Mouse (Mus musculus) cerebellum, postnatal 4 days (tissue): ENCODE results near the gene Nxpe5.
"Not testable (repeated sequence)": the region's sequence is repeated elsewhere in the genome, so short reads cannot be mapped to it uniquely, and the experiment has no call there.

Experiments used
- DNase-seq, 2 experiments: peaks; one replicate each; pipeline ENCODE4 v3.0.0; 2022; ENCODE audit warnings: low spot score in 2 of 2, mixed read lengths in 1 of 2

The Nxpe5 gene

DNA sequence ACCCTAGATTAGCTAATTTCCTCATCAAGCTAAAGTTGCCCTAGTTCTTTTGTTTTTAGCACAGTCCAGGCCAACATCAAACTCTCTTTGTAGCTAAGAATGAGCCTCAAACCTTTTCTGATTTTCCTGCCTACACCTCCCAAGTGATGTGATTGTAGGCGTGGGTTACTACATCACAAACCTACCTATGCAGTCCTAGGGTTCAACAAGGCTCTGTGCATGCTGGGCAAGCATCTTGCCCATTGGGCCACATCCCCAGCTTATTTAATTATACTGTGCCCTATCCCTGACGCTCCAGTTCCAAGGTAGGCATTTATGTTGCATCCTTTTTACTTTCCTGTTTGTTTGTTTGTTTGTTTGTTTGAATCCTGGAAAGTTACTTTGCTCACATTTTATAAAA, at the start of gene Nxpe5:
Gene Nxpe5, plus strand, starts transcription at position 199 of the 400 bp plus-strand sequence.
- DNase-seq: no peak

DNA sequence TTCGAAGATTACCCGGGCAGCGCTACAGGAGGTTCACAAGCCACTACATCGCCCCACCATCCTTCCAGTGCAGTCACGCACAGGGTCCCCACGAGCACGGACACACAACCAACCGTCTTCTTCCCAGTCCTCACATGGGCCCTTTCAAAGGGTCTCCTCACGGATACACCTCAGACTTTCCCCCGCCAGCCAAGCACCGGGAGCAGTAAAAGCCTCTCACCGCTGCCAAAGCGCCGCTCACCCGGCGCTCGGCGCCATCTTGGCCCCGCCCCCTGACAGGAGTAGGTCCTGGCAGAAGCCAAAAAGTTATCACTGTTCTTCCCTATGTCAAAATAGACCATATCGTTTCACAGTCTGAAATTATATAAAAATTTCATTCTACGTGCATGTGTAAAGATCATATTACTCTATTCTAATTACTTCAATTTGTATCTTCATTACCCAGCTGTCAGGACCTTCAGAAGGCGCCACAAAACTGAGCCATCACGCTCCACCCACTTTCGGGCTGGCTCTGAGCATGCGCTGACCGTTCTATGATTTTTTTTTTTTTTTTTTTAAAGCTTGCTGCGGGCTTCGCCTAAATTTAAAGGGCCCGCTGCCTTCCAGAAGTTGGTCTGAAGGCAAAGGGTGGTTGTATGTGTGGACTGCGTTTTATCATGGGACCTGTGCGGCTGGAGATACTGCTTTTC, 38.6 kb upstream of the Nxpe5 start, which contains the start of the genes Taf6 and Cnpy4:
Gene Taf6, minus strand, starts transcription at position 502 of the 689 bp plus-strand sequence.
Gene Cnpy4, plus strand, starts transcription at position 536 of the 689 bp plus-strand sequence.
- DNase-seq: peak; percentile 45 to 78

DNA sequence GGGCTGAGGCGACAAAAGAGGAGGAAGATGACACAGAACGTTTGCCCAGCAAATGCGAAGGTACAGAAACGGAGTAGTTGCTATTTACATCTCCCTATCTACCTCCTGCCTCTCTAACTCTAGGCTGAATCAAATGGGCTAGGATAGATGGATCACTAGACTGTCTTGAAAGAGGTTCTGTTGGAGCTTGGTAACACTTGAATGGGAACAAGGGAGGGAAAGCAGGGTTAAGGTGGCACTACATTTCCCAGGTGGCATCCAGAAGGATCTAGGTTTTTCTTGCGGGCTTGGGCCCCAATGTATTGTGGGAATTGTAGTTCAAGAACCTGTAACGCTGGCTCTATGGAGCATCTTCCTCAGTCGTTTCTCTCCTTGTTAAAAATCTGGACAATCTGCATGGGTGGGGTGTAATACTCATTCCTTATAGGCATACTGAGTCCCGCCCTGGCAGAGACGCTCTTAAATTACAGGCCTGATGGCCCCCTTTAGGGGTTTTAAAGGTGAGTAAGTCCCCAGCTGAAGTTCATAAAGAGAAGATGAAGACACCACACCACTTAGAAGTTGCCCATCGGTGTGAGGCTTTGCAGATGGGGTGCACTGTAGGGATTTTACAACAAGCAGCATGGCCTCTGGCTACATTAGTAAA, 37.9 kb upstream of the Nxpe5 start:
- DNase-seq: peak in 1 of 2 experiments; percentile 54

DNA sequence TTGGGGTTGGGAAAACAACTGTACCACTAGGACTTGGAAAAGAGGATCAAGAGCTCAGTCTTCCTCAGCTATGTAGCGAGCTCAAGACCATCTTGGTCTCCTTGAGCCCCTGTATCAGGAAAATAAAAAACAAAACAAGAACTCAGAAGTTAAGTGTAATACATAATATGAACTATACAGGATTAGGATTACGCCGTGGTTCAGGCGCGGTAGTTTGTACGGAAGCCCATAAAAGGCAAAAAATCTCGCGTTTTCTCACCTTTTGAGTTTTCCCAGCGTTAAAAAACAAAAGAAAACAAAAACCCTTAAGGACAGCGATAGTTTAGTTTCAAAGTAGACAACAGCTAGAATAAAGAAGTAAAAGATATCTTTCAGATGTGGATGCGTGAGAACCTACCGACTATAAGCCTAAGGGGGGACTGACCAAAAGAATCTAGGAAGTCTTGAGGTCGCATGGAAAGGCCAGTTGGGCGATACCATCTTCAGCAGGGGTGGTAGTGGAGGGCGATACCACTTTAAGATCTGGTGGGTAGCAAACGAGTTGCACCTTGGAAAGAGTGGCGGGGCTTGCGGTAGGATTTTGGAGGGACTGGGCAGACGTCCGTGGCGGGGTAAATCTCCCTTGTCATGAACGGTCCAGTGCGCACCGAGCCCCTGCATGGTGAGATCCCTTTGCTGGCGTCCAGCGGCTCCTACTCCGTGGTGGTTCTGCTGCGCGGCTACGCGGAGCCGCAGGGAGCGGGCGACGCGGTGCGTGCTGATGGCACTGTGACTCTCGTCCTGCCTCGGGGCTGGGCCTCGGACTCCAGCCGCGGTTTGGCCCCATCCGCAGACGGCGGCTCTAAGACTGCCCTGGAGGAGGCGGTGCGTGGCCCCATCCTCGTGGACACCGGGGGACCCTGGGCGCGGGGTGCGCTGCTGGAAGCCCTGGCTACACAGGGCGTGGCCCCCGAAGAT, 31.6 kb upstream of the Nxpe5 start, which contains the start of gene Mblac1:
Gene Mblac1, plus strand, starts transcription at position 544 of the 957 bp plus-strand sequence.
- peak; percentile 46 to 73 for DNase-seq

- peak in 1 of 2 experiments; percentile 37 for DNase-seq
These were observed 30.8 kb upstream of the Nxpe5 start for GRCm38 (mm10) chr5:138194755-138195345.

- DNase-seq: no peak
These were observed 30.2 kb upstream of the Nxpe5 start for GRCm38 (mm10) chr5:138195463-138195862.

GRCm38 (mm10) chr5:138199576-138199975, 26.1 kb upstream of the Nxpe5 start:
- DNase-seq: no peak

GRCm38 (mm10) chr5:138202086-138202485, 23.6 kb upstream of the Nxpe5 start:
- no peak for DNase-seq

GRCm38 (mm10) chr5:138207253-138207652, 18.4 kb upstream of the Nxpe5 start:
- DNase-seq: no peak

DNA sequence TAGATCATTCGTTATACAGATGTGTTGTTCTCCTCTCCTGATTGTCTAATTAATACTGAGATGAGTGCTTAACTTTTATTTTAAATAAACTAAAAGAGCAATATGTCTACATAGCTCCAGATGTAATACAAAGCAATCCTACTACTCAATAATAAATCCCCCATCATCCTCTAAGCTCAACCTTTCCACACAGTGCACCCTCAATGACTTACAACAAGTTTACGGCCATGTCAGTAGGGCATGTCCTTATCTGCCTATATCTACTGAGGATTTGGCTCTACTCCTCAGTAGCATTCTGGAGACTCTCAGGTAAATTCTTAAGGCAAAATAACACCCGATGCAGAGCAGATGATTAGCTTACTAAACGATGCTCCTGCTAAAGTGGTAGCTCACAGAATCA, 17.8 kb upstream of the Nxpe5 start:
- no peak for DNase-seq

DNA sequence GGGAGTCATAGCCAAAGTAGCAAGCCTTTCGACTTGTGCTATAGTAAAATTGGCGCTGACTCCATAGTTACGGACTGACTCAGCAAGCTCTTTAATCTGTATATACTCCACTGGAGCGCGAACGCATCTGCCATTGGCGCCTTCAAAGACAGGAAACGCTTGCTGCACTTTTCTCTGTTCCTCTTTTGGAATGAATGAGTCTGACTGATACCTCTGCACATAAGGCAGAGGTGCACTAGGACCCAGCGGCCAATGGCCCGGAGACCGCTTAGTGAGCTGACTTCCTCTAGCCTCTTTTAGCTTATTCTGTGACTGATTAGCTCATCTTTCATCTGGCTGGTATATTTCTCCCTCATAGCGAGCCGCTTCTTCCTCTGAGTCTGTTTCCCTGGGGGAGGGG, 9.1 kb upstream of the Nxpe5 start:
- DNase-seq: not testable (repeated sequence)

DNA sequence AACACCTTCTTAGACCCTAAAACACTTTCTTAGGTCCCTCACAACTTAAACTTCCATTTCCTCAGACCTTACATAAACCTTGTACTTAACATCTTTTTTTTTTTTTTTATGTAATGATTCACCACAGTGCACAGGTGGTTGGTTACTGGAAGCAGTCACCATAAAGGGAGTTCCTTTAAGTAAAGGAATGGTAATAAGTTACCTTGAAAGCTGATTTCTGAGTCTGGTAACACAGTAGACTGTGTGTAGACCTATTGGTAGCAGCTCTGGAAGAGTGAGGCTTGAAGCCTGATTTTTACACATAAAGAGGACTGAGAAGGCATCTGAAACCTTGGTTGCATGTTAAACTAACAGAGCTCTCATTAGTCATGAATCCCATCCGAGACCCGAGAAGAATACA, 5.8 kb upstream of the Nxpe5 start:
- DNase-seq: no peak

DNA sequence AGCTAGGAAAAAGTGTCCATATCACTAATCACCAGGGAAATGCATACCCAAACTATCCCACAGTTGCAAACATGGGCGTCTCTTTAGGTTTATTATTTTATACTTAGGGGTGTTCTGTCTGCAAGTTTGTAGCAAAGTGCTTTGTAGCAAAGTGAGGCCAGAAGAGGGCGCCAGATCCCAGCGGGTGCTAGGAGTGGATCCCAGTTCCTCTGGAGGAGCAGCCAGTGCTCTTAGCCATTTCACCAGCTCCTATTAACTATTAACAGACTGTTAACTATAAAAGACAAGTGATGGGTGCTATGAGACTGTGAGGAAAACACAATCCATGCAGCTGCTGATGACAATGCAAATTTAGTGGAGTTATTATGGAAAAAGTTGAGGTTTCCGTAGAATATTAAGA, 3.6 kb upstream of the Nxpe5 start:
- DNase-seq: peak; percentile 61 to 80

DNA sequence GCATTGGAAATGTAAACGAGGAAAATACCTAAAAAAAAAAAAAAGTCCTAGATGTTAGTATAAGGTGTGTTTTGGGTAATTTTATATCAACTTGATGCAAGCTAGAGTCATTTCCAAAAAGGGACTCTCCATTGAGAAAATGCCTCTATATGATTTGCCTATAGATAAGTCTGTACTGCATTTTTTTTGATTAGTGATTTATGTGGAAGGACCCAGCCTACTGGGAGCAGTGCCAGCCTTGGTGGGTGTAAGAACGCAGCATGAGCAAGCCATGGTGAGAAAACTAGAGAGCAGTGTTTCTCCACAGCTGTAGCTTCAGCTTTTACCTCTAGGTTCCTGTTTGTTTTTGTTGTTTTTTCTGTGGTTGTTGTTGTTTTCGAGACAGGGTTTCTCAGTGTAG, 2.4 kb upstream of the Nxpe5 start:
- DNase-seq: no peak

GRCm38 (mm10) chr5:138226491-138226890, 793 bp downstream of the Nxpe5 start:
- no peak for DNase-seq

- DNase-seq: no peak
These were observed 1.7 kb downstream of the Nxpe5 start for GRCm38 (mm10) chr5:138227367-138227766.

DNA sequence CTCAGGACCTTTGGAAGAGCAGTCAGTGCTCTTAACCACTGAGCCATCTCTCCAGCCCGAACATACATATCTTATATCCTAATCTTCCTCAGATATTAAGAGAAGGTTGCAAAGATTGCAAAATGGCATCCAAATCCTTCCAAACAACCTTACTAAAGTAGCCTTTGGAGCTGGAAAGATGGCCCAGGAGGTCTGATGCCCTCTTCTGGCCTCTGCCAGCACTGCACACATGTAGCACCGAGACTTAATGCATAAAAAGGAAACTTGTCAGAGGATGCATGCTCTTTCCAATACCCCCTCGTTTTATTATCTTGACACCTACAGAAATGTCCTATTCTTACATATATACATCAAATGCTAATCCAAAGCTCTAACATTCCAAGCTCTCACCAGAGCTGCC, 2.3 kb downstream of the Nxpe5 start:
- DNase-seq: peak in 1 of 2 experiments; percentile 22

DNA sequence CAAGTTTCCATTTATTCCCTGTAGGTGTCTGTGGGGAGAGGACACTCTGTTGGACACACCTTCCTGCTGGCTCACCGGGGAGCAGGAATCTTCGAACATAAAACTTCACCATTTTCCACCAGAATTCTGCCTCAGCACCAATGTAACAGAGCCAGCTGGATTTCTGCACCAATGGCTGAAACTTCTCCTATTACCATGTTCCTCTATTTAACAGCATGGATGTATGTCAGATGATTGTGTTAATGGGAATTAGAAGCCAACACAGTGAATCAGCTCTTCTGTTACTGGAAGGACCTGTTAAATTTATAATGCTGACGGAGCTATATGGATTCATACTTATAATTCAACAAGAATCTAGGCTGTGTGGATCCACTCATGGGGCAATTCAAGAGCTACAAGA, 3.8 kb downstream of the Nxpe5 start:
- no peak for DNase-seq

GRCm38 (mm10) chr5:138233778-138234177, 8.1 kb downstream of the Nxpe5 start:
- no peak for DNase-seq

- DNase-seq: no peak
These were observed 8.5 kb downstream of the Nxpe5 start for GRCm38 (mm10) chr5:138234224-138234623.

DNA sequence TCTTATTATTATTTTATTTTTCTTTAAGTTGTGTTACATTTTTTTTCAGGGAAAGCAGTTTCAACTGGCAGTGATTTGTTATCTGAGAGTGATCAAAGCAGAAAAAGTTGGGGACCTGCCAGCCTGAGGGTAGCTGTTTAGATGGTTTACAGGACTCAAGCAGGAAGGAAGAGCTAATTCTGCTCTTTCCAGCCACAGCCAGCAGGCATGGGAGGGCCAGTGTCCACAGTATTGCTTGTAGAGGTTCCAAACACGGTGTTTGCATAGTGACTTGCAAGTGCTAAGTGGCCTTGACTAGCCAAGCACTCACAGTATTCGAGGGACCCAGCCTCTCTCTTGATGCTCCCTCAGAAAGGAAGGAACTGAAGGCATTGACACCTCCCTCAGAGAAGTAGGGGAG, 15.8 kb downstream of the Nxpe5 start:
- no peak for DNase-seq

DNA sequence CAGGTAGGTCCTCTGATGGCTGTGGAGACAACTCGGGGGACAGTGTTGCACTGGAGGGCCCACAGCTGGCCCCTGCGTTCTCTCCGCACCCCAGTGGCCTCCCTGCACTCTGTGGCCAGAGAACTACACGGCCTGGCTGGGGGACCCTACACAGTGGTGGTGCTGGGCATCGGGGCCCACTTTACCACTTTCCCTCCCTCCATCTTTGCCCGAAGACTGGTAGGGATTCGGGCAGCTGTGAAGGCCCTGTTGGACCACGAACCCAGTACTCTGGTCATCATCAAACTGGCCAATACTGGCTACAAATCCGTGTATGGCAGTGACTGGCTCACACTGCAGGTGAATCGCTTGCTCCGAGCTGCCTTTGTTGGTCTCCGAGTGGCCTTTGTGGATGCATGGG, 25.4 kb downstream of the Nxpe5 start:
- no peak for DNase-seq
